Mouse (Mus musculus) testis, adult 10 weeks (tissue): ENCODE results near the gene Lmbr1l. TPM values are rescaled to one million over a fixed set of nuclear protein-coding genes. Genes with fewer than 3 reads are reported as not detected.

Experiments
- polyA plus RNA-seq: library from polyadenylated mRNA; stranded (reverse); fragments of 350-450 nt; fragmentation: Illumina TruSeq; extraction: RNeasy Lipid Tissue Mini Kit (QIAGEN cat#74804); gene quantifications from one replicate; pipeline ENCODE4 v1.2.3, GENCODE M21; 2014; ENCODE audit warnings: low read depth, low replicate concordance

Gene Lmbr1l
- polyA plus RNA-seq, result 27.2 TPM

GRCm38 (mm10) chr15:98917538-98918498, at the start of gene Lmbr1l:
TSS of gene Lmbr1l (minus strand) at chr15:98918231.

GRCm38 (mm10) chr15:98953401-98954356, 35.6 kb upstream of the Lmbr1l start, which contains the start of the genes Gm49450 and Tuba1a:
TSS of gene Gm49450 (minus strand) at chr15:98953551.
TSS of gene Tuba1a (minus strand) at chr15:98953703.

GRCm38 (mm10) chr15:98934217-98934839, 16.3 kb upstream of the Lmbr1l start, which contains the start of gene Tuba1b:
TSS of gene Tuba1b (minus strand) at chr15:98934565.

GRCm38 (mm10) chr15:98897928-98898800, 19.9 kb downstream of the Lmbr1l start, which contains the start of gene Dhh:
TSS of gene Dhh (minus strand) at chr15:98898540.

GRCm38 (mm10) chr15:98893940-98894745, 23.9 kb downstream of the Lmbr1l start, which contains the start of gene Rhebl1:
TSS of gene Rhebl1 (minus strand) at chr15:98894540.

GRCm38 (mm10) chr15:98871070-98871915, 46.7 kb downstream of the Lmbr1l start, which contains the start of gene Kmt2d:
TSS of gene Kmt2d (minus strand) at chr15:98871204.

Other genes with a start within 250 kb of the Lmbr1l start
- not detected for gene Rnd1, start 240.8 kb downstream of the Lmbr1l start, polyA plus RNA-seq
- 127 TPM for gene Ccdc65, start 210.0 kb downstream of the Lmbr1l start, polyA plus RNA-seq
- gene Fkbp11, start 190.0 kb downstream of the Lmbr1l start, polyA plus RNA-seq, result not detected
- 19.6 TPM for gene Arf3, start 155.0 kb downstream of the Lmbr1l start, polyA plus RNA-seq
- 0.20 TPM for gene Wnt10b, start 140.1 kb downstream of the Lmbr1l start, polyA plus RNA-seq
- gene Wnt1, start 128.4 kb downstream of the Lmbr1l start, polyA plus RNA-seq, result not detected
- gene Ddn, start 108.7 kb downstream of the Lmbr1l start, polyA plus RNA-seq, result not detected
- 17.5 TPM for gene Prkag1, start 86.7 kb downstream of the Lmbr1l start, polyA plus RNA-seq
- 2.5 TPM for gene Kmt2d, start 47.0 kb downstream of the Lmbr1l start, polyA plus RNA-seq
- 1.7 TPM for gene Rhebl1, start 23.7 kb downstream of the Lmbr1l start, polyA plus RNA-seq
- 4.0 TPM for gene Dhh, start 19.7 kb downstream of the Lmbr1l start, polyA plus RNA-seq
- gene Tuba1b, start 16.3 kb upstream of the Lmbr1l start, polyA plus RNA-seq, result 17.9 TPM
- not detected for gene Gm49450, start 35.3 kb upstream of the Lmbr1l start, polyA plus RNA-seq
- gene Tuba1a, start 35.5 kb upstream of the Lmbr1l start, polyA plus RNA-seq, result 38.3 TPM
- 7.9 TPM for gene Tuba1c, start 111.7 kb upstream of the Lmbr1l start, polyA plus RNA-seq
- not detected for gene Prph, start 136.9 kb upstream of the Lmbr1l start, polyA plus RNA-seq
- 2.4 TPM for gene Troap, start 156.3 kb upstream of the Lmbr1l start, polyA plus RNA-seq
- gene C1ql4, start 169.6 kb upstream of the Lmbr1l start, polyA plus RNA-seq, result not detected
- gene Dnajc22, start 174.9 kb upstream of the Lmbr1l start, polyA plus RNA-seq, result not detected
- 96.0 TPM for gene Spats2, start 207.7 kb upstream of the Lmbr1l start, polyA plus RNA-seq